Mouse (Mus musculus): ENCODE data around the gene Sufu.
A peak's percentile ranks its signal among the peaks of the same experiment; 100 is the strongest.

Gene Sufu

GRCm38 (mm10) chr19:46433712-46434111, 37.0 kb downstream of the Sufu start:
- DNase-seq (ENCODE audit: low spot score), result no peak

DNA sequence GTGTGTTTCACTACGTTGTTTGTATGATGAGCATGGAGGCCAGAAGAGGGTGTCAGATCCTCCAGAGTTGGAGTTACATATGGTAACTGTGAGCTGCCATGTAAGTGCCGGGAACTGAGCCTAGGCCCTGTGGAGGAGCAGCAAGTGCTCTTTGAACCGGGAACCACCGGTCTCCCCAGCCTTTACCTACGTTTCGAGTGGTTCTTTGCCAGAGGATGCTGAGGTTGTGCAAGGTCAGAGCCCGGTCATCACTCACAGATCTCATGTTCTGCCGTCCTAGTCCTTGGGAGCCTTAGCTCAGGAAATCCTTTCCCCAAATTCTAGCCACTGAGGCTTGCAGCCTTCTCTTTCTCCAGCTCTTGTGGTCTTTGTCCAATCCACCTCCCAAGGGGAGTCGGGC, 37.5 kb downstream of the Sufu start:
- DNase-seq (ENCODE audit: low spot score), result no peak

DNA sequence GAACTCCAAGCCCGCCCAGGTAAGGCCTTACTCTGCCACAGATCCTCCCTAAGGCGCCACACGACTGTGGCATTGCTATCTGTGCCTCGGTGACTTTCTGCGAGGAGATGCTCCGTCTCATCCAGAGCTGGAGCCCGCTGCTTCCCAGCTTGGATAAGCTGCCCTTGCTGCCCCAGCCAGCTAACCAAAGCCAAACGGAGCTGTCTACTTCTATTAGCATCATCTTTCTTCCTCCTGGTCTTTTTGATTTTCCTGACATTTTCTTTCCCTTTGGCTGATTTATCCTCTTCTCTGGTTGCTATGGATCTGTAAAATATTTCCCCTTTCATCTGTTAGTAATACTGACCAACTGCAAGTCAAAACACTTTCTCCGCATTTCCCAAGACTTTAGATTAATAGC, 37.9 kb downstream of the Sufu start:
- DNase-seq (ENCODE audit: low spot score), result peak; percentile 68

DNA sequence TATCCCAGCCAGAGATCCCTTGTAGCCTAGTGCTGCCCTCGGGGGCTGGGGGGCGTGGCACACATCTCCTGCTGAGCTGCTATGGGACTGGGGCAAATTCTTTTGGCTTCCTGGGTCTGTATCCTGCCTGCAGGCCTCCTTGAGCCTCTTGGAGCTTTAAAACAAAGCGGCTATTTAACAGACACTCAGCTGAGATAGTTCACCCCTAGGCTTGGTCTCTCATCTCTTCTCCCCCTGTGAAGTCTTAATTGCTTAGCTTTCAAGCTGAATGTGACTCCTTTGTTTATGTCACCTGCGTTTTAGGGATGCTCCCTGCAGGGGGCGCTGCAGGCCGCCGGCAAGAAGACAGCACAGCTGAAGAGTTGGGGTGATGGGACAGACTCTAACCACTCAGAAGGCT, 38.8 kb downstream of the Sufu start:
- DNase-seq (ENCODE audit: low spot score), result peak; percentile 57

DNA sequence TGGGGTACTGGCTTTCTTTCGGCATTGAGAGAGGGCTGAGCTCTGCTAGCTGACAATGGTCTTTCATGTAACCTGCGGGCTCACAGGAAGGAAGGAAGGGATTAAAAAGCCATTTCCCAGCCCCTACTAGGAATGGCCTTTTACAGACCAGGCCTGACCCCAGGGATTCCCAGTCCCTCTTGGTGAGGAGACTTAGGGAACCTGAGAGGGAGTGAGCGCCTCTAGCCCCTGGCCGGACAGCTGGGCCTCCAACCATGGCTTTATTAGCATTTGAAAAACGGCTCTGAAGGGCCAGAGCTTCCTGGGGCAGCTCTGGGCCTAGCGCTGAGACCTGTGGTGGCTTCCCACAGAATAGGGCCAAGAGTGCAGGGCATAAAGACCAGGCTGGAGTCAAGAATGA, 46.8 kb downstream of the Sufu start:
- DNase-seq (ENCODE audit: low spot score), result no peak

GRCm38 (mm10) chr19:46444209-46444608, 47.5 kb downstream of the Sufu start:
- DNase-seq (ENCODE audit: low spot score), result peak; percentile 93

DNA sequence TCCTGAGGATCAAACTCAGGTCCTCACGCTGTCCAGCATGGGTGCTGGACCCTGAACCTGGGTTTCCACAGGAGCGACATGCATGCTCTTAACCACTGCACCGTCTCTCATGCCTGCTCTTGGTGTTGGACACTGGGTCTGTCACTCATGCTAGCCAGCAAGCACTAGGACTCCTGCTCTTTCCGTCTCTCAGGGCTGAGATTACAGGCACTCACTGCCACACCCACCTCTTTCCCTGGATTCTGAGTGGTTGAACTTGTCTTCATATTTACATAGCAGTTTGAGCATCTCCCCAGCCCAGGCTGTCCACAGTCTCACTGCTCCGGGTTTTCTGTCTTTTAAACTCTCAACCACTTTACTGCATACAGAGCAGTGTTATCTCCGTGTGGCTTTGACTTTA, 48.9 kb downstream of the Sufu start:
- no peak for DNase-seq (ENCODE audit: low spot score)

DNA sequence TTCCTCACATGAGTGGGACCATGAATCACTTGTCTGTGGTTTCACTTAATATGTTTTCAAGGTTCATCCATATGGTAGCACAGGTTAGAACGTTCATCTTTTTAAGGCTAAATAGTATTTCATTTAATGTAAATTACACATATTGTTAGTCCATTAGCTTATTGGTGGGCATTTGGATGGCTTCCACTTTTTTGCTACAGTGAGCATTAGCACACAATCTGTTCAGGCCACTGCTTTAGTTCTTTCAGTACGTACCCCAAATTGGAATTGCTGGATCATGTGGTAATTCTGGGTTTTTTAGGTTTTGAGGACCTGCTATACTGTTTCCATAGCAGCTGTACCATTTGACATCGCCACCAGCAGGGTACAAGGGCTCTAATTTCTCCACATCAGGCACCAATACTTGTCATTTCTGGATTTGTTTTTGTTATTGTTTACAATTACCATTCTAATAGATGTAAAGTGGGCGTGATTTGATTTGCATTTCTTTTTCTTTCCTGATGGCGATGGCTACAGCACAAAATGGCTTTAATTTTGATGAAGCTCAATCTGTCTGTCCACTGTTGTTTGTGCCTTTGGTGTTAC, 49.8 kb downstream of the Sufu start:
- no peak for DNase-seq (ENCODE audit: low spot score)

DNA sequence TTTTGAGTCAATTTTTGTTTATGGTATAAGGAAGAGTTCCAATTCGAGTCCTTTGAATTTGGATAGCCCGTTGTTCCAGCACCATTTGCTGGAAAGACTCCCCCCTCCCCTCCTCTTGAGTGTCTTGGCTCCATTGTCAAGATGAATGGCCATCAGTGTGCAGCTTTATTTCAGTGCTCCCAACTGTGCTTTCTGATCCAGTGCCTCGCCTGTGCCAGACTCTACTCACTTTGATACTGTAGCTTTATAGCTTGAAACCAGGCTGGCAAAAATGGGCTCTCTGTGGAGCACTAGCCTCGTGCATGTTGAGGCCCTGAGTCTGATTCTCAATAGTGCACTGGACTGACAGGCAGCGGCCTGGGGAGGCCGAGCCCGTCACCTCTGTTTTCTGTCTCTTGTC, 50.4 kb downstream of the Sufu start:
- DNase-seq (ENCODE audit: low spot score), result no peak

DNA sequence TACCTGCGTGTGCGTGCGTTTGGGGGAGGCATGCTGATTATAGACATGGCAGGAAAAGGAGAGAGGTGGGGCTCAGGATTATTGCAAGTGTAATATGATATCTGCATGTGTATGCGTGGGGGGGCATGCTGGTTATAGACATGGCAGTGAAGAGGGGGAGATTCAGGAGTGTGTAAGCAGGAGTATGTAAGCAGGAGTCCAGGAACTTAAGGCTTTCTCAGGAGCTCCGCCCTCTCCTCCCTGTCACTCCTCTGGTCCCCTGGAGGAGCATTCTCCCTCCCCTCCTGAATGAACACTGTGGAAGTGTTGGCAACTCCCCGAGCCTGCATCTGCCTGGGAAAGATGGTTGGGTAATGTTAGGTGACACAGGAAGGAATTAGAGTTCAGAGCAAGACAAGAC, 51.2 kb downstream of the Sufu start:
- no peak for DNase-seq (ENCODE audit: low spot score)

GRCm38 (mm10) chr19:46449261-46450005, 52.7 kb downstream of the Sufu start:
- DNase-seq (ENCODE audit: low spot score), result no peak

DNA sequence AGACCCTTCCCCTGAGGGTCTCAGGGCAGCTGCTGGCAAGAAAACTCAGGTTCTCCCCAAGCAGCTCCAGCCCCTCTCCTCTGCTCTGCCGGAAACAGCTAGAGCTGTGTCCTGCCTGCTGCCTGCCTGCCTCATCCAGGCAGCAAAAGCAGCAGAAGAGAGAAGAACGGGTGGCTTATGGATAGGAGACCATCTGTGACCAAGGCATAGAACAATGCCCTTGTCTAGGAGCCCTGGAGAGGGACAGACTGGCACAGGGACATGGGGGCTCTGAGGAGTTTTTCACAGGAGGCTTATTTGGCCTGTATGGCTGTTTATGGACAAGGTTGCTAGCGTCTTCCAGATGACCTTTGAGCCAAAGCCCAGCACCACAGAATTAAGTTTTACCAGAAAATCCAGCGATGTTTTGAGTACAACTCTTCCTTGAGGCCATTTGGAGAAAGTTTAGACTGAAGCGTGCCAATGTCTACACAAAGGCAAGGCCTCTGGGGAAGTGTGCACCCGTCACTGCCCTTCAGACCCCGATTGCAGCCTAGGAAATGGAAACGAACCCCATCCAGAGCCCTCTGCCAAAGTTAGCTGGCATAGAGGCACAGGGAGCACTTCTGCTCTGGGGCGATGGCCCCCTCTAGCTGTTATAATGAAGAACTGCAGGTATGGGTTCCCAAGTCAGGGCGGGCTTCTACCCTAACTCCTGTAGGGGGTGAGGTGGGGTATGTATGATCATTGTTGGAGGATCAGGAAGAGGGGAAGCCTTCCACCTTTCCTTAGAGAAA, 55.5 kb downstream of the Sufu start:
- DNase-seq (ENCODE audit: low spot score), result peak; percentile 82

DNA sequence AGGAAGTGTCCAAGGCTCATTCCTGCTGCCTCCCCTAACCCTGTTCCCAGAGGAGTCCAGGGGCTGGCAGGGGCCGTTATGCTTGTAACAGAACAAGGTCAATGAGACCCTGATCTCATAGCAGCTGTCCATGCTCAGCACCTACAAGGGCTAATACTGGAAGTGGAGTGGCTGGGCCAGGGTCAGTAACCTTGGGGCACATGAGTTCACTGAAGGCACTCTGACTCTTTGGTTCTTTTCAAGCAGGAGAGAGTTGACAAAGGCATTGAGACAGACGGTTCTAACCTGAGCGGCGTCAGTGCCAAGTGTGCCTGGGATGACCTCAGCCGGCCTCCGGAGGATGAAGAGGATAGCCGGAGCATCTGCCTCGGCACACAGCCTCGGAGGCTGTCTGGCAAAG, 56.2 kb downstream of the Sufu start:
- no peak for DNase-seq (ENCODE audit: low spot score)

DNA sequence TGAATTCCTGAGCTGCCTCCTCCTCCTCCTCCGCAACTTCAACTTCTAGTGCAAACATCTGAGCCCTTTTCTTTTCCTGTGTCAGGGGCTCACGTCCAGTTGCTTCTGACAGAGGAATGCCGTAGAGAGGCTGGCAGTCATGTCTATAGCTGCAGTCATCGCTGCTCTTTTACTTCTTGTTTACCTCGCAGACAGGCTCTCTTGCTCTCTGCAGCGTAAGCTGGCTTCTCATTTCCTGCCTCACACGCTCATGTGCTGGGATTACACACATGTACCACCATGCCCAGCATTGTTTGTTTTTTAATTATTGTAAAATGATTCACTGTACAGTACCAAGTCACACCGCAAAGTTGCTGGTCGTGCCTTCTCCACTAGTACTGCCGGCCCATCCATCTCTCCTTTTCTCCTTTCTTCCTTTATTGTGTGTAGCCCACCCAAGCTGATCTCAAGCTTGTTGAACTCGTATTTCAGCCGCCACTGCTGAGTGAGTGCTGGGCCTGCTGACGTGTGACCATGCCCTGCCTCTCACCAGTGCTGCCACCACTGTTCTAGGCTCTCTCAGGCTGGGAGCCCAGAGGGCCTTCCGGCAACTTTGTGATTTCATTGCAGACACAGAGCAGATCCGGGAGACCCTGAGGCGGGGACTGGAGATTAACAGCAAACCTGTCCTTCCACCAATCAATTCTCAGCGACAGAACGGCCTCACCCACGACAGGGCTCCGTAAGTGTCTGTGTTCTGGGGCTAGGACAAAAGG, 57.6 kb downstream of the Sufu start:
- no peak for DNase-seq (ENCODE audit: low spot score)

- no peak for DNase-seq (ENCODE audit: low spot score)
Measured at GRCm38 (mm10) chr19:46455032-46455431, 58.3 kb downstream of the Sufu start.

- DNase-seq (ENCODE audit: low spot score), result no peak
Measured at GRCm38 (mm10) chr19:46455556-46455955, 58.9 kb downstream of the Sufu start.

GRCm38 (mm10) chr19:46456018-46456735, 59.5 kb downstream of the Sufu start:
- DNase-seq (ENCODE audit: low spot score), result no peak

DNA sequence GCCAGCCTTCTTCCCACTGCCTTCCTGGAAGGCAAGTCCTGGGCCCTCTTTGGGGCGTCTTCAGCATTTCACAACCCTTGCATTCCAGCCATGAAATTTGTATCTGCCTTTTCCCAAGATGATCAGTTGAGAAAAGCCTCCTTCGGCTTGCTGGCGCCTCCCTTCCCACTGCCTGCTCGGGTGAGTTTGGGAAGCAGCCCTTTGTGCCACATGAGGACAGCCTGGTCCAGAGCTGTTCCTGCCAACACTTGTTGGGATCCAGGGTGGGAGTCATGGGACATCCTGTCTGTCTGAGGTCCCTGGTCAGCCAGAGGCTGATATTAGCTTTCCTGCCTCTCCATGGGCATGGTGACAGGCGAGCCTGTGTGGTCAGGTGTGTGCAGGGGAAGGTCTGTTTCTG, 61.1 kb downstream of the Sufu start:
- DNase-seq (ENCODE audit: low spot score), result no peak

- no peak for DNase-seq (ENCODE audit: low spot score)
Measured at GRCm38 (mm10) chr19:46459256-46459655, 62.6 kb downstream of the Sufu start.

DNA sequence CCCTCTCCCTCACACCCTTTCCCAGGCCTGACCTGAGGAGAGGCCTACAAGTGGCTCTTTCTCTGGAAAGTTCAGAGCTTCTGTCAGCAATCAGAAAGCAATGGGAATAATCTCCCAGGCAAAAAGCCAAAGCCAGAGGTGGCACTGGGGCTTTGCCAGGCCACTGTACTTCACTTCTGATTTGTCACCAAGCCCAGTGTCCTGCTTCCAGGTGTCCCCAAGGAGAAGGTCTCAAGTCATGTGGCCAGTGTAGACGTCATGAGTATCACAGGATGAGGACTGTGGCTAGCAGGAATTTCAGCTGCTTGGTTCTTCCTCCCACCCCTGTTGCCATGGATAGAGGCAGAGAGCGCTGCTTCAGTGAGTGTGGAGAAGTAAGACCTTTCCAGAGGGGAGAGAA, 63.2 kb downstream of the Sufu start:
- DNase-seq (ENCODE audit: low spot score), result no peak

GRCm38 (mm10) chr19:46462574-46462973, 65.9 kb downstream of the Sufu start:
- no peak for DNase-seq (ENCODE audit: low spot score)

GRCm38 (mm10) chr19:46463446-46463845, 66.8 kb downstream of the Sufu start:
- DNase-seq (ENCODE audit: low spot score), result no peak
